ENCODE assay signal across 8 mouse cellular contexts in the genomic region with DNA sequence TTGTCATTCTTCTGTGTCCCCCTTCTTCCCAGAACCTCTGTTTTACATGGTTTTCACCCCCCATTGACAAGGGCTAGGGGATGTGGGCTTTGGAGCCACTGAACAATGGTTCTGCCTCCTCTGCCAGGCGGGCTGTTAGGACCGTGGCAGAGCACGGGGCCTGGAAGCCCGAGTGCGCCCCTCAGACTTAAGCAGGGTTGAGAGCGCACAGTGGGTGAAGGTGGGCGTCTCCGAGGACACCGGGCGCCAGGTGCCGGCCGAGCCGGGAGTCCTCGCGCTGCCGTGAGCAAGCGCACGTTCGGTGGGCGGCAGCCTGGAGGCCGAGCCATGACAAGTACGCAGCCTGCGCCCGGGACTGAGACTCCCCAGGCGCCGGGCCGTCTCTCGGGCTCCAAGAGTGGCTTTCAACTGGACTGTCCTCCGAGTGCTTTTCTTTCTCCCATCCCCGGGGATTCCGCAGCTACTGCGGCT. TPM values are rescaled to one million over a fixed set of nuclear protein-coding genes. Genes with fewer than 3 reads are reported as not detected.
A peak's percentile ranks its signal among the peaks of the same experiment; 100 is the strongest.
DNase-seq lines count a peak whose midpoint lies in the region; ATAC-seq and TF ChIP-seq lines count a peak whose summit lies in the region.

No protein-coding gene starts in this region.

- DNase-seq in spleen, adult 2 months (ENCODE audit: low read depth in 1 of 2, low spot score in 2 of 2) = no peak
- DNase-seq in spleen, postnatal 14 days (ENCODE audit: low spot score in 2 of 2) = no peak
- peak; percentile 60 for DNase-seq in embryo, embryonic 10.5 days (ENCODE audit: low spot score)
- peak; percentile 29 for DNase-seq in kidney, postnatal 0 days (ENCODE audit: low spot score)
- DNase-seq in lung, embryonic 14.5 days = peak; percentile 65
- peak; percentile 52 to 61 for DNase-seq in right cerebral cortex, postnatal 10 days (ENCODE audit: low spot score in 2 of 2)

- TF ChIP-seq CTCF in spleen, adult 2 months (IDR thresholded peaks at IDR 0.05; ENCODE audit: extremely low read depth, insufficient read depth, insufficient read length, insufficient replicate concordance) = no peak
- no peak for TF ChIP-seq CTCF in kidney, postnatal 0 days (IDR thresholded peaks at IDR 0.05; ENCODE audit: low read depth)
- no peak for TF ChIP-seq CTCF in lung, embryonic 14.5 days (IDR thresholded peaks at IDR 0.05; ENCODE audit: low read depth)

- peaks cover 4% of the 10 kb centered on the region for H3K4me1 ChIP-seq in spleen, adult 2 months (ENCODE audit: control insufficient read depth, insufficient read depth, insufficient read length)
- H3K4me1 ChIP-seq in heart, embryonic 11.5 days (ENCODE audit: control insufficient read depth, insufficient read depth, low read length) = no peaks in the 10 kb centered on the region
- peaks cover 5% of the 10 kb centered on the region; the same call in 1 of the 2 replicates for H3K4me1 ChIP-seq in kidney, postnatal 0 days (replicated peaks; ENCODE audit: insufficient read depth, low read length)
- no peaks in the 10 kb centered on the region for H3K4me1 ChIP-seq in lung, embryonic 14.5 days (ENCODE audit: insufficient read depth)

- no peaks in the 10 kb centered on the region for H3K9me3 ChIP-seq in heart, embryonic 11.5 days (replicated peaks; ENCODE audit: control insufficient read depth, low read length)
- H3K9me3 ChIP-seq in kidney, postnatal 0 days (replicated peaks; ENCODE audit: low read length) = no peaks in the 10 kb centered on the region
- no peaks in the 10 kb centered on the region for H3K9me3 ChIP-seq in lung, embryonic 14.5 days (ENCODE audit: low read depth, low read length)

- H3K27me3 ChIP-seq in spleen, adult 2 months (ENCODE audit: control insufficient read depth, insufficient read depth, low read length) = peaks cover 10% of the 10 kb centered on the region
- H3K27me3 ChIP-seq in heart, embryonic 11.5 days (ENCODE audit: control insufficient read depth, insufficient read depth, low read length) = peaks cover 16% of the 10 kb centered on the region; the same call in 1 of the 2 replicates
- no peaks in the 10 kb centered on the region; the same call in 1 of the 2 replicates for H3K27me3 ChIP-seq in kidney, postnatal 0 days (ENCODE audit: insufficient read depth, low read length)
- H3K27me3 ChIP-seq in lung, embryonic 14.5 days (ENCODE audit: insufficient read depth, low read length) = peaks cover 18% of the 10 kb centered on the region

- H3K36me3 ChIP-seq in spleen, adult 2 months (ENCODE audit: control insufficient read depth, insufficient read depth, low read length) = no peaks in the 10 kb centered on the region
- no peaks in the 10 kb centered on the region for H3K36me3 ChIP-seq in heart, embryonic 11.5 days (ENCODE audit: control insufficient read depth, insufficient read depth, low read length)
- H3K36me3 ChIP-seq in kidney, postnatal 0 days (ENCODE audit: insufficient read depth, low read length) = no peaks in the 10 kb centered on the region
- H3K36me3 ChIP-seq in lung, embryonic 14.5 days (ENCODE audit: insufficient read depth) = no peaks in the 10 kb centered on the region

- WGBS in spleen, adult 2 months = under 1% methylated on average over 32 of the region's 32 CpGs
- 1% methylated on average over 32 of the region's 32 CpGs for WGBS in heart, embryonic 11.5 days (ENCODE audit: insufficient replicate concordance)
- WGBS in kidney, postnatal 0 days = under 1% methylated on average over 32 of the region's 32 CpGs
- 0% methylated on average over 32 of the region's 32 CpGs for WGBS in lung, embryonic 14.5 days

- no peak for TF ChIP-seq POLR2A in spleen, adult 2 months (IDR thresholded peaks at IDR 0.05; ENCODE audit: low read depth, low read length)

- peak overlapping the region; percentile 9; the same call in 1 of the 2 replicates for H3K4me3 ChIP-seq in spleen, adult 2 months (ENCODE audit: extremely low read depth, insufficient read depth, insufficient read length)
- peak overlapping the region; percentile 77 for H3K4me3 ChIP-seq in heart, embryonic 11.5 days (ENCODE audit: low read depth, low read length)
- peak overlapping the region; percentile 82 for H3K4me3 ChIP-seq in kidney, postnatal 0 days (replicated peaks; ENCODE audit: low read depth, low read length)
- peak overlapping the region; percentile 66 for H3K4me3 ChIP-seq in lung, embryonic 14.5 days (ENCODE audit: low read depth, low read length)

- no peak overlapping the region for H3K27ac ChIP-seq in spleen, adult 2 months (ENCODE audit: insufficient read depth, low read length)
- peak overlapping the region; percentile 77 for H3K27ac ChIP-seq in heart, embryonic 11.5 days (ENCODE audit: low read depth, low read length)
- H3K27ac ChIP-seq in kidney, postnatal 0 days = peak overlapping the region; percentile 83
- peak overlapping the region; percentile 58; the same call in 1 of the 2 replicates for H3K27ac ChIP-seq in lung, embryonic 14.5 days (ENCODE audit: low read depth)

- H3K9ac ChIP-seq in heart, embryonic 11.5 days (ENCODE audit: low read depth, low read length) = peak overlapping the region; percentile 77
- peak overlapping the region; percentile 77 for H3K9ac ChIP-seq in kidney, postnatal 0 days (ENCODE audit: low read depth, low read length)
- peak overlapping the region; percentile 72 for H3K9ac ChIP-seq in lung, embryonic 14.5 days

- H3K4me2 ChIP-seq in heart, embryonic 11.5 days = peak overlapping the region; percentile 76
- peak overlapping the region; percentile 92 for H3K4me2 ChIP-seq in kidney, postnatal 0 days (ENCODE audit: low read length)
- H3K4me2 ChIP-seq in lung, embryonic 14.5 days = peak overlapping the region; percentile 89

- ATAC-seq in heart, embryonic 11.5 days (replicated peaks; ENCODE audit: insufficient number of reproducible peaks, low FRiP score, low TSS enrichment) = no peak
- ATAC-seq in kidney, postnatal 0 days (replicated peaks; ENCODE audit: low FRiP score, low read depth) = no peak
- peak; percentile 31 for ATAC-seq in lung, embryonic 14.5 days (ENCODE audit: insufficient read depth)
- ATAC-seq in erythroid progenitor cell, adult 5-6 weeks (replicated peaks; ENCODE audit: low FRiP score, poor library complexity, severe bottlenecking) = no peak

RNA-seq across cellular contexts. Expression of gene Vldlr, which starts 1.7 kb away (rescaled TPM):
- 1.4 and 1.8 TPM in 2 replicates for polyA plus RNA-seq in spleen, adult 2 months (2012; rRNA removed)
- 16.8 and 17.2 TPM in 2 replicates for polyA plus RNA-seq in heart, embryonic 11.5 days (2014; fragmentation: Nextera tagmentation; extraction: Ambion mirVana)
- 41.8 and 42.2 TPM in 2 replicates for polyA plus RNA-seq in kidney, postnatal 0 days (2015; fragmentation: Nextera tagmentation; extraction: Ambion mirVana)
- 18.5 and 20.0 TPM in 2 replicates for polyA plus RNA-seq in lung, embryonic 14.5 days (2014; fragmentation: Nextera tagmentation; extraction: Ambion mirVana)
- not detected in 2 replicates for total RNA-seq in erythroid progenitor cell, adult 5-6 weeks (2015; ENCODE audit: low replicate concordance)
- total RNA-seq in erythroid progenitor cell, adult 5-6 weeks (2017; ENCODE audit: low replicate concordance) = 0.76 TPM in 1 of 2 replicates, not detected in the other

Comparison
In these comparisons a context has a peak if more than half of its experiments do, and no peak if none do; other contexts are left out.
1. DNase-seq: peak in embryo, embryonic 10.5 days (single experiment), kidney, postnatal 0 days (single experiment), lung, embryonic 14.5 days (single experiment) and right cerebral cortex, postnatal 10 days (2 of 2); none in spleen, adult 2 months (0 of 2) and spleen, postnatal 14 days (0 of 2).
2. H3K4me3 ChIP-seq: peak in every context shown above with its lines; median percentile 82 in kidney, postnatal 0 days; 77 in heart, embryonic 11.5 days; 66 in lung, embryonic 14.5 days; 9 in spleen, adult 2 months.
3. Peak in every context shown above with its lines, with median percentiles within 50 percentile points of each other: H3K4me2 ChIP-seq and H3K9ac ChIP-seq.